Mouse (Mus musculus) thymus, postnatal 0 days (tissue): ENCODE measurements around the gene Polrmt. TPM values are rescaled to one million over a fixed set of nuclear protein-coding genes. Genes with fewer than 3 reads are reported as not detected.

Source experiments
- DNase-seq: peaks from one replicate; pipeline ENCODE4 v3.0.0-alpha.2; 2015; ENCODE audit warnings: low spot score
- polyA plus RNA-seq: library from polyadenylated mRNA; unstranded; fragments of >200 nt; fragmentation: Nextera tagmentation; extraction: Ambion mirVana; gene quantifications from 2 replicates; pipeline ENCODE4 v1.2.1, GENCODE M21; 2015

The Polrmt gene
- polyA plus RNA-seq: 35.2 and 39.5 TPM in 2 replicates

DNA sequence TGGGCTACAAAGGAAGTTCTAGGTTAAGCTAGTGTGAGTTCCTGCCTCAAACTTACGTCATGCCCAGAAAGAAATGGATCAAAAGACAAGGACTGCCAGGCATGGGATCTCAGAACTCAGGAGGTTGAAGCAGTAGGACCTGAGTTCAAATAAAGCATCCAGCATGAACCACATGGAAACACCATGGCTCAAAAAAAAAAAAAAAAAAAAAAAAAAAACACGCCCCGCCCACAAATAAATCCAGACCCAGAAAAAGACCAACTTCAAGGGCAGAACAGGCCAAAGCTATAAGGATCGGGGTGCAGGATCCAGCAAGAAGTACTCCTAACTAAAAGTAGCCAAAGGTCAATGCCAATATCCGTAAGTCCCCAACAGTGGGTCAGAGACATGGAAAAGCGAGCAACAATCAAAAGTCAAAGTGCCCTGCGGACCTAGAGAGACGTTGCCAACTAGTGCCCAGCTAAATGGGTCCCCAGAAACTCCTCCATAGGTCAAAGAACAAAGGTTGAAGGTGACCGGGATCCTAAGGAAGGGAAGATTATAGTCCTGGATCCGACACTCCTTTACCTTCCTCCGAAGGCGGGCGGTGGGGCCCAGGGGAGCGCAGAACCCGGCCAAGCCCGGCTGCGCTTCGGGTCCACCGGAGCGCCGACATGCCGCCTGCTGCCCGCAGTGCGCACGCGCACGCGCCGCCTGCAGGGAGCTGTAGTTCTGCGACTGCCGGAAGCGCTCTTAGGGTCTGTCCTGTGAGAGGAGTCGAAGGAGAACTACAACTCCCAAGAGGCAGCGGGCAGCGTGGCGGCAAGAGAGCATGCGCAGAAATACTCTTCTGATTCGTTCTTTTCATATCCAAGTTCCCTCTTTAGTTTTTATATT, at the start of gene Polrmt:
Gene Polrmt (minus strand): TSS at position 684 of the 876 bp plus-strand sequence.
- DNase-seq: peak; percentile 98

DNA sequence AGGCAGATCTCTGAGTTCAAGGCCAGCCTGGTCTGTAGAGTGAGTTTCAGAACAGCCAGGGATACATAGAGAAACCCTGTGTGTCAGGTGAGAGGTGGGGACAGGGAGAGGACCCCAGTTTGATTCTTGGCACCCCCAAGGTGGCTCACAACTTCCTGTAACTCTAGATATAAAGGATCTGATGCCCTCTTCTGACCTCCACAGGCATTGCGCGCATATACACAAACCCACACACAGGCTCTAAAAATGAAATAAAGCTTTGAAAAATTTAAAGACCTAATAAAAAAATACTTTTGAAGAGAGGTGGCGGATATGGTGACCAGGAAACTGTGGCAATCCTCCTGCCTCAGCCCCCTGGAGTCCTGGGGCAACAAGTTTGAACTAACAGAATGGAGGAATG, 49.5 kb upstream of the Polrmt start:
- no peak for DNase-seq

DNA sequence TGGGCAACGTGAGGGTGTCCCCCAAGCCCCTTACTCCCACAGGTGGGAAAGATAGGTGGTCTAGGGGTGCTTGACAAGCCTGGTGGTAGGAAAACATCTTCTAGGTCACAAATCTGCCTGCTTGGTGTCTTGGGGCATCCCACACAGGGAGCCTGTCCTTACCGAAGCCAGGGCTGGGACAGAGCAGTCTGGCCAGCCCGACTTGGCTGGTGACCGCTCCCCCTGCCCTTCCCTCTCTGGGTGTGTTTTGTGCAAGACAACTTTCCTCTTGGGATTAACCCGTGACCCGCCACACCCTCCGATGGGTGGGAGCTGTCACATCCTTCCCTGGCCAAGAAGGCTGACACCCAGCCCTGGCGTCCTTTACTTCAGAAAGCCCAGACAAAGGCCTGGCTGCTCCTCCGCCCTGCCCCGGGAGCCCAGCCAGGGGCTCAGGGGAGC, 48.1 kb upstream of the Polrmt start:
- DNase-seq: no peak

DNA sequence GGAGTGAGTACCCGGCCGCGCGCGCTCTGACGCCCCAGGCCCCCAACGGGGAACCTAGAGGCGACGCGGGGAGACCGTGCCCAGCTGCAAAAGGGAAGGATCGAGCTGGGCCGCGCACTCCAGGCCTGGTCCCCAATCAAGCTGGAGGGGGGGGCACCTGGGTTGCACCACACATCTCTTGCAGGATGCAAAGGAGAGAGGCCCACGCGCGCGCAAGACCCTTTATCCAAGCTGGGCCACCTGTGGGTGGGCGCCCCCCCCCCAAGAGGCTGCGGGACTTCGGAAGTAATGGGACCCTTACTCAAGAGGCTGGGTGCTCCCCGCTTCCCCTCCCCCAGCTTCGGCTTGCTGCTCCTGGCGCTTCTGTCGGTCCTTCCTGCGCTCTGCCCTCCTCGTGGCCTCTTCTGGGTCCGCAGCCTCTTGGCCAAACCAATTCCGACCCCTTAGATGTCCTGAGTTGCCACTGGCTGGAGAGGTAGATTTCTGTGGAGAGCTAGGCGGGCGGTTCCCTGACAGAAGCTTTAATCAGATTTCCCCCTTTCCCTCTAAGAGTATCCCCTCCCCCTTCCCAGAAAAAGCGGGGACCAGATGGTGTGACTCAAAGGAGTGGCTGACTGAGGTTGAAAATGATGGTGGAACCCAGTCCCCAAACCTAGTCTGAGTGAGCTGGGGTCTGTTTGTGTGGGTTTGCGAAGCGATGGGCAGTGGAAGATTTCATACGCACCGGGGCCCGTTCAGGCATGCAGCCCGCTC, 47.5 kb upstream of the Polrmt start:
- no peak for DNase-seq

DNA sequence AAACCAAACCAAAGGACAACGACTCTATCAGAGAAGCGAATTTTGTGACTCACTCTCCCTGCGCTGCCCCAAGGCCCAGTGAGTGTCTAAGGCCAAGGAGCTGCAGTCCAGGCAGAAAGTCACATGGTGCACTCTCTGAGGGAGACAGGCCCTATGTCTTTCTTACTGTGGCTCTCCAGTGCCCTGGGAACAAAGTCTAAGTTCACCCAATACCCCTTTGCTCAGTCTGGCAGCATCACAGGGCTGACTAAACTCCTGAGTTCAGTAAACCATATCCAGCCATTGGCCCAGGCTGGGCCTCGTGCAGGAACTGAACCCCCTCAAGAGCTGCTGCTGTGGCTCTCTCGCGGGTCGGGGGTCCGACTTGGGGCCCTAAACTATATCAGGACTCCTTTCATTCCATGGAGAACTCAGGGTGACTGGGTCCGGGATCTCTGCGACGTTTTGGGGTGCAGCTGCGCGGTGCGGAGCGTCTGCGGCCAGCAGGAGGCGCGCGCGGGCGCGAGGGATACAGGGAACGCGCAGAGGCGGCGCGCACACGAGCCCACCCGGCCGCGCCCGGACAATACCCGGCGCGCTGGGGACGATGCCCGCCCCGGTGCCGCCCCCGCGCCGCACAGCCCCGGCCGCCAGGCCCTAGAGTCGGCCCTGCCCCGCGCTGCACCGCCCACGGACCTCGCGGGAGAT, 46.8 kb upstream of the Polrmt start, which contains the start of gene Palm:
Gene Palm (plus strand): TSS at position 522 of the 687 bp plus-strand sequence.
- peak; percentile 83 for DNase-seq

DNA sequence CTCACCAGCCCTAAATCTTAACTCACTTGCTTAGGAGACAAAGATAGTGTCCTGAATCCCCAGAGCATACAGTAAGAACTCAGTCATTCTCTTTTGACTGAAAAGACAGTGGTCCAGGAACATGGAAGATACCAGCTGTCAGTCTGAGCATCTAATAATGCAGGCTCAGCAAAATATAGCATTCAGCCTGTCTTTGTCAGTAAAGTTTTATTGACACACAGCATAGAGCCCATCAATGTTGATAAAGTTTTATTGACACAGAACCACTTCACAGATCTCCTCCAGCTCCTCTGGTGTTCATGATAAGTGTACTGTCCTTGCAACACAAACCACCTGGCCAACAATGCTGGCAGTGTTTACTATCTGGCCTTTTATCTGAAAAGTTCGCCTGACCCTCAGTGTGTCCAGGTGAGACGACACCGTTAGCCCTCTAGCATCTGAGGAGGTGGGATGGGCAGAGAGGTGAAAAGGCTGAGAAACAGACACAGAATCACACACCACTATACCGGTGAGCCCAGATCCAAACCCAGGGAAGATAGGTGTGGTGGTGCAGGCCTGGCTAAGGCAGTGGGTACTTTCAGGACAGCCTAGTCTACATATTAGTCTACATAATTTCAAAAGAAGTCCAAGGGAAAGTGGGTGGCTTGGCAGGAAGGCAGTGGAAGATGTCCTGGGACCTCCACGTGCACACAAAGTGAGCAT, 46.1 kb upstream of the Polrmt start:
- no peak for DNase-seq

DNA sequence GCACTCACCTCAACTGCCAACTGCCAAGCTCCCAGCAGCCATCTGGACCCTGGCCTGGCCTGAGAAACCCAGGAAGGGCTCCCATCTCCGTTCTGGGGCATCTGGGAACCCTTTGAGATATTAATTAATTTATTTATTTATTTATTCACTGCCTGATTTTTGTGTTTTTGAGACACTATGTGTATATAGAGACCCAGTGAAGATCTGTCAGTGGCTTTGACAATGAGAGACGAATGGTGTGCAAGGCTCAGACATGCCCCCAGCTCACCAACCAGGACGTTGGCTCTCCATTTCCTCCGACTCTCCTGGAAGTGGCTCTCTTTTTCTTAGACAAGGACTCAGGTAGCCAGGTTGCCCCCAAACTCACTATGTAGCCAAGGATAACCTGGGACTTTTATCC, 44.5 kb upstream of the Polrmt start, which contains the start of gene Prss57:
Gene Prss57 (minus strand): TSS at position 101 of the 400 bp plus-strand sequence.
- no peak for DNase-seq

DNA sequence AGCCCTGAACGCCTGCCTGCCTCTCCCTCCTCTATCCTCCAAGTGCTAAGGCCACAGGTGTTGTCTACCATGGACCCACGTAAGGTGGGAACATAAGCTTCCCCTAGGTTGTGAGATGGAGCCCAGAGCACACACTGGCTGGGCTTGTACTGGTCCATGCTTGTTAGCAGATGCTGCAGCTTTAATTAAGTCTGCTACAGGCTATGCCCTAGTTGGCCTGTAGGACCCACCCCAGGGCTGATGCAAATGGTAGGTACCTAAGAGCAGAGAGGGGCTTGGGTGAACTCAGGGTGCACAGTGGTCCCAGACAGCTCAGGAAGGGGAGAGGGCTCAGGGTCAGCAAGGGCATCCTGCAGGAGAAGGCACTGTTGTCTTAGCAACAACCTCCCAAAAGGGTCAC, 43.2 kb upstream of the Polrmt start:
- DNase-seq: peak; percentile 10

DNA sequence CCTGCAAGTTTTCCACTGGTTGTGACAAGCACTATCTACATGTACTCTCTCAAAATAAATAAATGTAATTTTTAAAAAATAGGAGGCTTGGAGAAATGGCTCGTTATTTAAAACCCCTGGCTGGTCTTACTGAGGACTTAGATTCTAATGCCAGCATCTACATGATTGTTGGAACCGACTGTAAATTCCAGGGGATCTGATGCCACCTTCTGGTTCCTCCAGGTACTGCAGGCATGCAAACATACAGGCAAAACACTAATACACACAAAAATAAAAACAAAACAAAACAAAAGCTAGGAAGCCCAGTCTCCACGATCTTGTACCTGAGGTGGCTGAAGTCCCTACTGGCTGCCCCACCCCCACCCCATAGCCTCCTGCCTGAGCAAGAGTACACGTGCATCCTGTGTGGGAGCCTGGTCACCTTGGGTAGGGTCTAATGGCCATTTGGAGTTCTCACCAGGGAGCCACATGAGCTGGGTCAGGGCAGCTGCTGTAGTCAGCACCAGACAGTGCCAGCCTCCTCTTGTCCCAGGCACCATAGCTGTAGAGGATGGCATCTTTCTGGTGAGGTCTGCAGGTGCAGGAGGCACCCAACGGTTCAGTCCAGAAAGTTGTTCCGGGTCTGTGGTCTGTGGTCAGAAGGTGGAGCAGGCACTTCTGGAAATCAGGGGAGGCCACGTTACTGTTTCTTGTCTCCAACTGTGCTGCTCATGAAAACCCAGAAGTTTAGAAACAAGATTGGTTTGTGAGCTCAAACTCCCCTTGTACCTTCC, 42.2 kb upstream of the Polrmt start:
- DNase-seq: peak; percentile 79

DNA sequence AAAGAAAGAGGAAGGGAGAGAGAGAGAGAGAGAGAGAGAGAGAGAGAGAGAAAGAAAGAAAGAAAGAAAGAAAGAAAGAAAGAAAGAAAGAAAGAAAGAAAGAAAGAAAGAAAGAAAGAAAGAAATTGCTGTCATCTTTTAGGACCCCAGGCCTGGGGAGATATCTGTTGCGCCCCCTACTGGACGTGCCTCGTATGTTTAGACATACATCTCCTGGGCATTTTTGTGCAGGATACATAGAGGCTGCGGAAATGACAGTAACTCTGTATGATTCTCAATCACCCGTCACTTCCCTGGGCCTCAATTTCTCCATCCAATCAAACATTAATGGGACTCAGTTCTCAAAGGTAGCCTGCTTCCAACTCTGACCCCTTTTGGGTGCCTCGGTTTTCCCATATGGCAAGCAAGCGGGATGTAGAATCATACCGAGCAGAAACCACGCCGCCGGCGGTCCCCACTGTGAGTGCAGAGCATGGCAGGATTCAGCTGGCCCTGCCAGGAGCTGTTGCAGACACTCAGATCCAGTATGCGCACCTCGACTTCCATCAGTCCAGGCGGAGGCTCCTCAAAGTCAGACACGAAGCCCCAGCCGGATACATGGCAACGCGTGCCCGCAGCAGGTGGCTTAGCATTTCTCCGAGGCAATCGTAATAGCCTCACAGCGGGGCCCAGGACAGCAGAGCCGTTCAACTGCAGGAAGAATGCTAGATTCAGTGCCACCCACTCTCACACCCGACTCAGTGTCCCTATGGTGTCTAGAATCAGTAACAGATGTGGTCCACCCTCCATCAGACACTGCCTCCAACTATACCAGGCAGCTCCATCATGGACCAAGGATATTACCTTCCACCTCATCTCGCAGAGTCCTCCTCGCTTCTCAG, 37.8 kb upstream of the Polrmt start:
- peak; percentile 76 for DNase-seq

DNA sequence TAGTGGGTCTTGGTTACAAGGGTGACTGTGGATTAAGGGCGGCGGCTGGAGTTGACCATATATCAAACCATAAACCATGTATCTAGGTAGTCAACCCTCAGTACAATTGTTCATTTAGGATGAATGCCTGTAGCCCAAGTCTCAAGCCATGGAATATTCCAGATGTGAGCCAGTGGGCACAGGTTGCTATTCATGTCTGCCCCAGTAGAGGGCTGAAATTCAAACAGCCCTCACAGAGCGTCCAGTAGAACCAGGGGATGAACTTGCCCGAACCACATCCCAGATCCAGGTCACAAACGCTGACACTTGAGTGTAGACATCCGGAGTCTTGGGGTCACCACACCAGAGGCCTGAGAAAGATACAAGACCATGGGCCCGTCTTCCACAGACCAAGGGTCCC, 36.7 kb upstream of the Polrmt start:
- no peak for DNase-seq

DNA sequence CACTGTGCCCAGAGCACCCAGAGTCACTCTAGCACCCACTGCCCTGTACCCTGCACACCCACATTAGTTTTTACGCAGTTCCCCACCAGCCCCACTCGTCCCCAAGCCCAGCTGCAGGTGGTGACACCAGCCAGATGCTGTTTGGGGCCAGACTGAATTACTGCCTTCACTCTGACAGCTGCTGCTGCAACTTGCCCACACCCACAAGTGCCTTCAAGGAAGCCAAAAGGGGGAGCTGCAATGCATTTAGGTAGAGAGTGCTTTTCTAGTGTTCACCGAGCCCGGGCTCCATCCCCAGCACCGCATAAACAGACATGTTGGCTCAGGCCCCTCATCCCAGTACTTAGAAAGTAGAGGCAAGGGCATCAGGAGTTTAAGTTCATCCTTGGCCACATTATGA, 35.6 kb upstream of the Polrmt start:
- DNase-seq: peak; percentile 86

DNA sequence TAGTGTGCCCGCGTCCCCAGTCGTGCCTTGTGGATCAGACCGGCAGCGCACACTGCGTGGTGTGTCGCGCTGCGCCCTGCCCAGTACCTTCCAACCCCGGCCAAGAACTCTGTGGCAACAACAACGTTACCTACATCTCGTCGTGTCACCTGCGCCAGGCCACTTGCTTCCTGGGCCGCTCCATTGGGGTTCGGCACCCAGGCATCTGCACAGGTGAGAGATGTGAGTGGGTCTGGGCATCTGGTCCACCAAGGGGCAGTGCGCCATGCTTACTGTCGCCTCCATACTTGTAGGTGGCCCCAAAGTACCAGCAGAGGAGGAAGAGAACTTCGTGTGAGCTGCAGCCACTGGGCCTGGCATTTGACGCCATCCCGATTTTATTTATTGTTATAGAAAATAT, 34.8 kb upstream of the Polrmt start:
- DNase-seq: no peak

DNA sequence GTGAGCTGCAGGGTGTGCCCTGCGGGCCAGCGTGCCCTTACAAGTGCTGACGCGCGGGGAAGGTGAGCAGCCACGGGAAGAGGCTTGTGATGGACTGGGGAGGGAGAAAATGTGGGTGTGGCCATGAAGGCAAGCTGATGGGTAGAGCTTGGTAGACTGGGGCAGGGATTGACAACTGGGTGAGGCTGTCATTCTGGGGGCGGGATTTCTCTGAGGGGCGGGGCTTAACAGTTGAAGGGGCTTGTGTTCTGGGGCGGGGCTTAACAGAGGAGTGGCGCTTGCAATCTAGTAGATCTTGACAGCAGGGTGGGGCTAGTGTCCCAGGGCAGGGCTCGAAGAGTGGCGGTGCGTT, 34.3 kb upstream of the Polrmt start:
- DNase-seq: peak; percentile 92

DNA sequence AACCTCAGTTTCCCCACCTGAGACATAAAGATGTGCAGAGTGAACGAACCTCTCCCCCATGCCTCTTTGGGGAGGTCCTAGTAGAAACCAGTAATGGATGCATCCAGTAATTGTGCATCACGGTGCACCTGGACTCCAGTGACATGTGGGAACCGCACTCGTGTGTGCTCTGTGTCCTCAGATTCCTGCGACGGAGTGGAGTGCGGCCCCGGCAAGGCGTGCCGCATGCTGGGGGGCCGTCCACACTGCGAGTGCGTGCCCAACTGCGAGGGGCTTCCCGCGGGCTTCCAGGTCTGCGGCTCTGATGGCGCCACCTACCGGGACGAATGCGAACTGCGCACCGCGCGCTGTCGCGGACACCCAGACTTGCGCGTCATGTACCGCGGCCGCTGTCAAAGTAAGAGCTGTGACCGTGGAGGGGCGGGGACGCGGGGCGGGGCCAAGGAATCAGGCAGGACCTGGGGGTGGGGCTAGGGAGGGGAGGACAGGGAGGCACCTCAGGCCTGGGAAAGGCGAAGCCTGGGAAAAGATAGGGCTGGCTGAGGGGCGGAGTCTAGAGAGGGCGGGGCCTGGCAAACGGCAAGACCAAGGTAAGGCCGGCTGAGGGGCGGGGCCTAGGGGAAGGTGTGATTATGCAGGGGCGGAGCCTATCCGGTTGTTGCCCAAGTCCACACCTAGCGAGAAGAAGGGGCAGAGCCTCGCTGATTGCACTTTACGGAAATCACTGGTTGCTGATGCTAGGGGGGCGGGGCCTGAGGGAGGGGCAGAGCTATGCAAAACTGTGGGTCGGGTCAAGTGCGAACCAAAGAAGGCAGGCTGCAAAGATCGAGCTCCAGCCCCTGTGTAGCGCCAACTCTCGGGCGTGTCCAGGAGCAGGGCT, 33.6 kb upstream of the Polrmt start:
- DNase-seq: peak; percentile 95

DNA sequence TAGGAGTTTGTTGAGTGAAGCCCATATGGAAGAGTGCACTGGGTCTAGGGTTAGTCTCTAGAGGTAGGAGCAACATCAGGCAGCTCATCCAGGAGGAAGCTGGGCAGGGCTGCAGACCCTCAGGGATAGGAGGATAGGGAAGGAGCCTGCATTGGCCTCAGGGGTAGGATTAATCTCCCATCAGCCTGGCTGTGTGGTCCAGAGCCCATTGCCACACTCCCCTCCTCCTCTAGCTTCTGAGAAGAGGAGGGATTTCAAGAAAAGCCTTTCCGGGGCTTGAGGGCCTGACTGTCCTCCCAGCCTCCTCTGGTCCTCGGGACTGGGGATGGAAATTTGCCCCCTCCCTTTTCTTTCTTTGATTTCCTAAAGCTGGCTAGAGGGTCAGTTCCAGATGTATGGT, 32.8 kb upstream of the Polrmt start:
- DNase-seq: no peak

DNA sequence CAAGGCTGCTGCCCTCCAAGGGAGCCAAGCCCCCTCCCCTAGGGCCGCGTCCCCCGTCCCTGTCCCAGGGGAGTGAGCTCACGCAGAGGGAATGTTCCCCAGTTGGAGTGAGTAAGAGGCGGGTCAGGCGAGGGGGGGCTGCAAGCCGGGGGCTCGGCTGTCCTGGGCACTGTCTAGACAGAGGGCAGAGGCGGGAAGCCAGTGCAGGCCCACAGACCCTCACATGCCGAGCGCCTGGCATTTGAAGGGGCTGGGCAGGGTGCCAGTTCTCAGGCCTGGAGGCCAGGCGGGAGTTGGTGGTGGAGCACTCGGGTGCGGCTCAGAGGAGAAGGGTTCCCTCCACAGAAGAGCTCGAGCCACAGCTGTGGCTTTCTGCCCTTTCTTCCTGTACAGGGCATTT, 31.6 kb upstream of the Polrmt start:
- no peak for DNase-seq

DNA sequence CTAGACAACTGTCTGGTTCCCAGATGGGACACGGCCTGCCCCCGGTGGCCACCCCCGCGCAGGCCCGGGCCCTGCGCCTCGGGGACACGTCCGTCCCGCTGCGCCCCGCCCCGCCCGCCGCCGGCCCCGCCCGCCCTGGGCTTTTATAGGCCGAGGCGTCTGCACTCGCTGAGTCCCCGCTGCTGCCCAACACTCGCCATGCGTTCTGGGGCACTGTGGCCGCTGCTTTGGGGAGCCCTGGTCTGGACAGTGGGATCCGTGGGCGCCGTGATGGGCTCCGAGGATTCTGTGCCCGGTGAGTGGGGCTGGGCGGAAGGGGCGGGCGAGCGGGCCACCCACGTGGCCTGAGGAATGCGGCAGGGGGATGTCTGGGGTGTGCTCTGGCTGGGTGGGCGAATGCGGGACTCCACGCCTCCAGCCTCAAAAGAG, 30.7 kb upstream of the Polrmt start, which contains the start of gene Fstl3:
Gene Fstl3 (plus strand): TSS at position 170 of the 429 bp plus-strand sequence.
- DNase-seq: no peak
